ENCODE assay signal across 12 mouse cellular contexts in genomic region chr6:56373753-56374152, GRCm38 (mm10).
DNase-seq lines count a peak whose midpoint lies in the region; ATAC-seq and TF ChIP-seq lines count a peak whose summit lies in the region.
"Had no signal": no experiment of that assay in that cellular context is flagged by ENCODE, and none has a peak within 500 bp of the region (broad histone marks: within the 10 kb centered on the region; RNA-seq: fewer than 3 reads in every experiment).

No protein-coding gene starts in this region.

- TF ChIP-seq CTCF in heart, postnatal 0 days (IDR thresholded peaks at IDR 0.05; ENCODE audit: low read depth): no peak

- no peak overlapping the region for H3K4me3 ChIP-seq in heart, postnatal 0 days (ENCODE audit: low read depth, low read length)
- no peak overlapping the region for H3K4me3 ChIP-seq in neural tube, embryonic 15.5 days (replicated peaks)
- H3K4me3 ChIP-seq: embryonic facial prominence, embryonic 12.5 days; limb, embryonic 15.5 days; lung, embryonic 15.5 days; megakaryocyte, embryonic 14.5 days had no signal

- TF ChIP-seq EP300 in heart, postnatal 0 days (IDR thresholded peaks at IDR 0.05; ENCODE audit: low read depth): peak; percentile 80

- peak overlapping the region; percentile 78 for H3K27ac ChIP-seq in heart, postnatal 0 days (ENCODE audit: low read depth)
- H3K27ac ChIP-seq in neural tube, embryonic 15.5 days (replicated peaks): no peak overlapping the region; the same call in 1 of the 2 replicates
- H3K27ac ChIP-seq: embryonic facial prominence, embryonic 12.5 days; limb, embryonic 15.5 days; lung, embryonic 15.5 days had no signal

- no peaks in the 10 kb centered on the region for H3K27me3 ChIP-seq in heart, postnatal 0 days (ENCODE audit: control insufficient read depth, insufficient read depth, low read length)
- H3K27me3 ChIP-seq in neural tube, embryonic 15.5 days (replicated peaks): no peaks in the 10 kb centered on the region
- H3K27me3 ChIP-seq: embryonic facial prominence, embryonic 12.5 days; limb, embryonic 15.5 days; lung, embryonic 15.5 days; megakaryocyte, embryonic 14.5 days had no signal

- H3K4me2 ChIP-seq in heart, postnatal 0 days (ENCODE audit: low read depth, low read length): 0 out of 2 replicates have a peak overlapping the region, but pooled peaks have one; percentile 6
- H3K4me2 ChIP-seq in neural tube, embryonic 15.5 days: no peak overlapping the region
- H3K4me2 ChIP-seq: embryonic facial prominence, embryonic 12.5 days; limb, embryonic 15.5 days; lung, embryonic 15.5 days had no signal

- no peak overlapping the region for H3K9ac ChIP-seq in heart, postnatal 0 days (replicated peaks; ENCODE audit: low read depth, low read length)
- no peak overlapping the region for H3K9ac ChIP-seq in neural tube, embryonic 15.5 days (replicated peaks)
- H3K9ac ChIP-seq: embryonic facial prominence, embryonic 12.5 days; limb, embryonic 15.5 days; lung, embryonic 15.5 days had no signal

- peak; percentile 56 for DNase-seq in left cerebral cortex, postnatal 4 days
- DNase-seq in left cerebral cortex, postnatal 14 days (ENCODE audit: low spot score in 2 of 2): no peak
- DNase-seq in cerebellum, postnatal 10 days: peak; percentile 70 to 71
- peak; percentile 84 for DNase-seq in heart, postnatal 0 days (ENCODE audit: low spot score)
- DNase-seq in embryo, embryonic 9.5 days (ENCODE audit: extremely low spot score): no peak
- no peak for DNase-seq in kidney, postnatal 10 days
- DNase-seq: thymus, postnatal 36 days had no signal

- H3K36me3 ChIP-seq in heart, postnatal 0 days (replicated peaks; ENCODE audit: control insufficient read depth, insufficient read depth, low read length): no peaks in the 10 kb centered on the region
- H3K36me3 ChIP-seq in neural tube, embryonic 15.5 days: no peaks in the 10 kb centered on the region
- H3K36me3 ChIP-seq: embryonic facial prominence, embryonic 12.5 days; limb, embryonic 15.5 days; lung, embryonic 15.5 days had no signal

- H3K4me1 ChIP-seq in heart, postnatal 0 days (ENCODE audit: control insufficient read depth, insufficient read depth): peaks cover 22% of the 10 kb centered on the region
- peaks cover 11% of the 10 kb centered on the region for H3K4me1 ChIP-seq in neural tube, embryonic 15.5 days
- H3K4me1 ChIP-seq: embryonic facial prominence, embryonic 12.5 days; limb, embryonic 15.5 days; lung, embryonic 15.5 days; megakaryocyte, embryonic 14.5 days had no signal

- no peaks in the 10 kb centered on the region for H3K9me3 ChIP-seq in heart, postnatal 0 days (replicated peaks; ENCODE audit: control insufficient read depth, low read length)
- H3K9me3 ChIP-seq in neural tube, embryonic 15.5 days (replicated peaks): no peaks in the 10 kb centered on the region
- H3K9me3 ChIP-seq: embryonic facial prominence, embryonic 12.5 days; limb, embryonic 15.5 days; lung, embryonic 15.5 days had no signal

- ATAC-seq in heart, postnatal 0 days (ENCODE audit: insufficient read depth, low read depth): peak; percentile 96
- ATAC-seq in neural tube, embryonic 15.5 days (ENCODE audit: low FRiP score): peak; percentile 43; the same call in 1 of the 2 replicates

- 33% methylated on average over 3 of the region's 3 CpGs for WGBS in heart, postnatal 0 days
- 72% methylated on average over 3 of the region's 3 CpGs for WGBS in neural tube, embryonic 15.5 days

- intact Hi-C loops in left cerebral cortex, postnatal 4 days (cut with DNase I): no loop called here
- intact Hi-C loops in left cerebral cortex, postnatal 14 days (cut with DNase I): no loop called here

Comparison
In these comparisons a context has a peak if more than half of its experiments do, and no peak if none do; other contexts are left out.
1. DNase-seq: peak in left cerebral cortex, postnatal 4 days (single experiment), cerebellum, postnatal 10 days (2 of 2) and heart, postnatal 0 days (single experiment); none in left cerebral cortex, postnatal 14 days (0 of 2), embryo, embryonic 9.5 days (single experiment) and kidney, postnatal 10 days (single experiment).